Mouse (Mus musculus): ENCODE results near the gene Tbc1d1. TPM values are rescaled to one million over a fixed set of nuclear protein-coding genes. Genes with fewer than 3 reads are reported as not detected.

The Tbc1d1 gene
- total and polyA plus RNA-seq, 2 experiments from 2014 or later: 5.9 to 20.5 TPM

- H3K4me1 ChIP-seq (ENCODE audit: insufficient read depth): no peaks in the 10 kb centered on the region
- no peak for ATAC-seq
- H3K36me3 ChIP-seq (ENCODE audit: insufficient read depth): no peaks in the 10 kb centered on the region
- no peak for TF ChIP-seq CTCF (IDR thresholded peaks at IDR 0.05; ENCODE audit: low read depth)
- no peak overlapping the region for H3K9ac ChIP-seq
- H3K27me3 ChIP-seq (ENCODE audit: insufficient read depth, low read length): no peaks in the 10 kb centered on the region
- no peak overlapping the region for H3K27ac ChIP-seq (ENCODE audit: low read depth, low read length)
- 98% methylated on average over 5 of the region's 5 CpGs for WGBS
- H3K4me3 ChIP-seq (ENCODE audit: low read depth, low read length): no peak overlapping the region
- H3K9me3 ChIP-seq (ENCODE audit: low read length): no peaks in the 10 kb centered on the region
- DNase-seq: no peak
- no peak overlapping the region for H3K4me2 ChIP-seq (ENCODE audit: low read depth)
Observed at GRCm38 (mm10) chr5:64190892-64191291, 34.8 kb downstream of the Tbc1d1 start.

GRCm38 (mm10) chr5:64193353-64193752, 37.2 kb downstream of the Tbc1d1 start:
- H3K4me3 ChIP-seq (ENCODE audit: low read depth, low read length): no peak overlapping the region
- no peak overlapping the region for H3K4me2 ChIP-seq (ENCODE audit: low read depth)
- 61% methylated on average over 11 of the region's 11 CpGs for WGBS

GRCm38 (mm10) chr5:64196250-64196865, 40.3 kb downstream of the Tbc1d1 start:
- Histone ChIP-seq H3K9me3 (ENCODE audit: low read length) (no peaks in the 10 kb centered on the region), H3K4me2 (ENCODE audit: low read depth) (no peak overlapping the region), H3K36me3 (ENCODE audit: insufficient read depth) (no peaks in the 10 kb centered on the region), H3K4me1 (ENCODE audit: insufficient read depth) (no peaks in the 10 kb centered on the region), H3K4me3 (ENCODE audit: low read depth, low read length) (no peak overlapping the region), H3K9ac (no peak overlapping the region), H3K27me3 (ENCODE audit: insufficient read depth, low read length) (no peaks in the 10 kb centered on the region), H3K27ac (ENCODE audit: low read depth, low read length) (no peak overlapping the region)
- 88% methylated on average over 1 of the region's 1 CpGs for WGBS
- ATAC-seq (peak; percentile 83), DNase-seq (peak; percentile 37)
- no peak for TF ChIP-seq CTCF (IDR thresholded peaks at IDR 0.05; ENCODE audit: low read depth)

More at GRCm38 (mm10) chr5:64193353-64193752, 37.2 kb downstream of the Tbc1d1 start:
- no peak for TF ChIP-seq CTCF (IDR thresholded peaks at IDR 0.05; ENCODE audit: low read depth)
- ATAC-seq: no peak
- no peak for DNase-seq
- Histone ChIP-seq H3K27ac (ENCODE audit: low read depth, low read length) (no peak overlapping the region), H3K9me3 (ENCODE audit: low read length) (no peaks in the 10 kb centered on the region), H3K27me3 (ENCODE audit: insufficient read depth, low read length) (no peaks in the 10 kb centered on the region), H3K9ac (no peak overlapping the region), H3K36me3 (ENCODE audit: insufficient read depth) (no peaks in the 10 kb centered on the region), H3K4me1 (ENCODE audit: insufficient read depth) (no peaks in the 10 kb centered on the region)

GRCm38 (mm10) chr5:64196866-64197321, 40.8 kb downstream of the Tbc1d1 start:
- no peak for TF ChIP-seq CTCF (IDR thresholded peaks at IDR 0.05; ENCODE audit: low read depth)
- DNase-seq (no peak), ATAC-seq (no peak)
- no peak overlapping the region for H3K9ac ChIP-seq
- no peak overlapping the region for H3K4me3 ChIP-seq (ENCODE audit: low read depth, low read length)
- no peaks in the 10 kb centered on the region for H3K36me3 ChIP-seq (ENCODE audit: insufficient read depth)
- no peak overlapping the region for H3K4me2 ChIP-seq (ENCODE audit: low read depth)
- H3K4me1 ChIP-seq (ENCODE audit: insufficient read depth): no peaks in the 10 kb centered on the region
- no peak overlapping the region for H3K27ac ChIP-seq (ENCODE audit: low read depth, low read length)
- H3K27me3 ChIP-seq (ENCODE audit: insufficient read depth, low read length): no peaks in the 10 kb centered on the region
- H3K9me3 ChIP-seq (ENCODE audit: low read length): no peaks in the 10 kb centered on the region
- 84% methylated on average over 5 of the region's 5 CpGs for WGBS

GRCm38 (mm10) chr5:64198624-64199023, 42.5 kb downstream of the Tbc1d1 start:
- no peak for TF ChIP-seq CTCF (IDR thresholded peaks at IDR 0.05; ENCODE audit: low read depth)
- Histone ChIP-seq H3K4me2 (ENCODE audit: low read depth) (no peak overlapping the region), H3K27me3 (ENCODE audit: insufficient read depth, low read length) (no peaks in the 10 kb centered on the region), H3K9ac (no peak overlapping the region), H3K4me3 (ENCODE audit: low read depth, low read length) (no peak overlapping the region), H3K27ac (ENCODE audit: low read depth, low read length) (no peak overlapping the region), H3K36me3 (ENCODE audit: insufficient read depth) (no peaks in the 10 kb centered on the region), H3K9me3 (ENCODE audit: low read length) (no peaks in the 10 kb centered on the region), H3K4me1 (ENCODE audit: insufficient read depth) (no peaks in the 10 kb centered on the region)
- WGBS: 94% methylated on average over 7 of the region's 7 CpGs
- DNase-seq (no peak), ATAC-seq (no peak)

- no peak for TF ChIP-seq CTCF (IDR thresholded peaks at IDR 0.05; ENCODE audit: low read depth)
- ATAC-seq (no peak), DNase-seq (no peak)
- Histone ChIP-seq H3K27me3 (ENCODE audit: insufficient read depth, low read length) (no peaks in the 10 kb centered on the region), H3K4me1 (ENCODE audit: insufficient read depth) (no peaks in the 10 kb centered on the region), H3K9me3 (ENCODE audit: low read length) (no peaks in the 10 kb centered on the region), H3K27ac (ENCODE audit: low read depth, low read length) (no peak overlapping the region), H3K4me2 (ENCODE audit: low read depth) (no peak overlapping the region), H3K4me3 (ENCODE audit: low read depth, low read length) (no peak overlapping the region), H3K36me3 (ENCODE audit: insufficient read depth) (no peaks in the 10 kb centered on the region), H3K9ac (no peak overlapping the region)
- 80% methylated on average over 5 of the region's 5 CpGs for WGBS
Observed at GRCm38 (mm10) chr5:64201071-64201470, 45.0 kb downstream of the Tbc1d1 start.

GRCm38 (mm10) chr5:64202306-64202705, 46.2 kb downstream of the Tbc1d1 start:
- Histone ChIP-seq H3K4me1 (ENCODE audit: insufficient read depth) (no peaks in the 10 kb centered on the region), H3K4me3 (ENCODE audit: low read depth, low read length) (no peak overlapping the region), H3K27ac (ENCODE audit: low read depth, low read length) (no peak overlapping the region), H3K27me3 (ENCODE audit: insufficient read depth, low read length) (no peaks in the 10 kb centered on the region), H3K9ac (no peak overlapping the region), H3K4me2 (ENCODE audit: low read depth) (no peak overlapping the region), H3K9me3 (ENCODE audit: low read length) (no peaks in the 10 kb centered on the region), H3K36me3 (ENCODE audit: insufficient read depth) (no peaks in the 10 kb centered on the region)
- peak; percentile 79 for TF ChIP-seq CTCF (IDR thresholded peaks at IDR 0.05; ENCODE audit: low read depth)
- ATAC-seq: no peak
- peak; percentile 60 for DNase-seq
- 20% methylated on average over 2 of the region's 2 CpGs for WGBS

Data from forebrain, postnatal 0 days (tissue).